Mouse (Mus musculus): Measurements from ENCODE around the gene Slc17a9. TPM values are rescaled to one million over a fixed set of nuclear protein-coding genes. Genes with fewer than 3 reads are reported as not detected.
A peak's percentile ranks its signal among the peaks of the same experiment; 100 is the strongest.
"Not testable (repeated sequence)": the region's sequence is repeated elsewhere in the genome, so short reads cannot be mapped to it uniquely, and the experiment has no call there.

The Slc17a9 gene
- total RNA-seq, 1 experiment from 2014 or later = 7.3 TPM

DNA sequence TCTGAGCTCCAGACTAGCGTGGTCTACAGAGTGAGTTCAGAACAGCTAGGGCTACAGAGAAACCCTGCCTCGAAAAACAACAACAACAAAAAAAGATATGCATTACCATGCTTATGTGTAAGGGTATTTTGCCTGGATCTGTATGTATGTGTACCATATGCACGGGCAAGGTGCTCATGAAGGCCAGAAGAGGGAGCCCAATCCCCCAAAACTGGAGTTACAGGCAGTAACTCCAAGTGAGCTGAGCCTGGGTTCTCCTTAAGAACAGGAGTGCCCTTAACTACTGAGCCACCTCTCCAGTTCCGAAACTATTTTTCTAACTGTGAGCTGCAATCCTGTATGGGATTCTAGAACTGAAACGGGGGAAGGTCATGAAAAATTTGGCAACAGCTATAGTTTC lies 19.1 kb upstream of the Slc17a9 start:
- ATAC-seq (replicated peaks in 1 of 2; ENCODE audit: insufficient read depth in 1 of 2, low FRiP score in 2 of 2, low TSS enrichment in 1 of 2, low read depth in 1 of 2, poor library complexity in 2 of 2, severe bottlenecking in 2 of 2) = no peak

- 0 out of 4 replicates have a peak, but pooled peaks of 1 of the 2 experiments have one; percentile 3 for ATAC-seq (replicated peaks in 1 of 2; ENCODE audit: insufficient read depth in 1 of 2, low FRiP score in 2 of 2, low TSS enrichment in 1 of 2, low read depth in 1 of 2, poor library complexity in 2 of 2, severe bottlenecking in 2 of 2)
These were observed 15.8 kb upstream of the Slc17a9 start for GRCm38 (mm10) chr2:180709023-180709922.

GRCm38 (mm10) chr2:180709923-180710272 lies 15.2 kb upstream of the Slc17a9 start, which contains the start of the genes Dido1 and Gid8:
Dido1 (minus strand) TSS chr2:180709999.
Gid8 (plus strand) TSS chr2:180710117.
- ATAC-seq (replicated peaks in 1 of 2; ENCODE audit: insufficient read depth in 1 of 2, low FRiP score in 2 of 2, low TSS enrichment in 1 of 2, low read depth in 1 of 2, poor library complexity in 2 of 2, severe bottlenecking in 2 of 2) = peak; percentile 91 to 95

DNA sequence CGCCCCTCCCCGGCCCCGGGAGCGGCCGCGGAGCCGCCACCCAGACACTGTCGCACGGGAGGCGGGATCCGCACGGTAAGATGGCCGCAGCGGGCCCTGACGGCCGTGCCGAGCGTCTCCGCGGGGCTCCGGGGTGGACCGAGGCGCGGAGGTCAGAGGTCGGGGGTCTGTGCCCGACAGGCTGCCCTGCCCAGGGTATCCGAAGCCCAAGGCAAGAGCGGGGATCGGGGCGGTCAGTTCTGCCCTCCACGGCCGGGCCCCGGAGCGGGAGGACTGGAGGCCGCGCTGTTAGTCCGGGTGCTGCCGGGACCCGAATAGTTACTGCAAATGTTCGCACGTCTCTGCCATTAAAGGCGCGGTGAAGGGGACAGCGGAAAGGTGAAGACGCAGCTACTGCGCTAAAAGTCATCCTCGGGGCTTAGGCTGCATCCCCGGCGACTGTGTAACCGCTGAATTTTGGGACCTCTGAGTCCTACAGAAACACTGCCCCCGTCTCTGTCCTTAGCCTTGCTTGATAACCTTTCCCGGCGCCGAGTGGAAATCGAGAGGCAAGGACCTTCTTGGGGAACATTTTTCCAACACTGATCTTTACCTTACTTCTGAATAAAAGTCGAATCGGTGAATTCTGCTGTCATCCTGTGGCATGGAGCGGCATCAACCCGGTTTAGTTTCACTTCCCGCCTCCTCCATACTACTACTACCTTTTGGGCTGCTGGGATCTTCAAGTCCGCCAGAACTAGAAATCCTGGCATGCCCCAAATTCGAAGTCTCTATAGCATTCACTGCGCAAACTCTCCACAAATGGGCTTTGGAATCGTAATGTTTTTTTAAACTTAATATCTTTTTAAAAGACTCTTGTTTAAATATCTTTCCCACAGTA lies 14.5 kb upstream of the Slc17a9 start:
- ATAC-seq (replicated peaks in 1 of 2; ENCODE audit: insufficient read depth in 1 of 2, low FRiP score in 2 of 2, low TSS enrichment in 1 of 2, low read depth in 1 of 2, poor library complexity in 2 of 2, severe bottlenecking in 2 of 2) = no peak

GRCm38 (mm10) chr2:180711527-180711926 lies 13.5 kb upstream of the Slc17a9 start:
- no peak for ATAC-seq (replicated peaks in 1 of 2; ENCODE audit: insufficient read depth in 1 of 2, low FRiP score in 2 of 2, low TSS enrichment in 1 of 2, low read depth in 1 of 2, poor library complexity in 2 of 2, severe bottlenecking in 2 of 2)

- ATAC-seq (replicated peaks in 1 of 2; ENCODE audit: insufficient read depth in 1 of 2, low FRiP score in 2 of 2, low TSS enrichment in 1 of 2, low read depth in 1 of 2, poor library complexity in 2 of 2, severe bottlenecking in 2 of 2) = peak in 1 of 2 experiments; percentile 14; a peak in 1 of 4 replicates
These were observed 12.9 kb upstream of the Slc17a9 start for GRCm38 (mm10) chr2:180712037-180712689.

- ATAC-seq (replicated peaks in 1 of 2; ENCODE audit: insufficient read depth in 1 of 2, low FRiP score in 2 of 2, low TSS enrichment in 1 of 2, low read depth in 1 of 2, poor library complexity in 2 of 2, severe bottlenecking in 2 of 2) = not testable (repeated sequence)
These were observed 2.3 kb upstream of the Slc17a9 start for GRCm38 (mm10) chr2:180722748-180723147.

GRCm38 (mm10) chr2:180723865-180724264 lies 1.2 kb upstream of the Slc17a9 start:
- ATAC-seq (replicated peaks in 1 of 2; ENCODE audit: insufficient read depth in 1 of 2, low FRiP score in 2 of 2, low TSS enrichment in 1 of 2, low read depth in 1 of 2, poor library complexity in 2 of 2, severe bottlenecking in 2 of 2) = no peak

DNA sequence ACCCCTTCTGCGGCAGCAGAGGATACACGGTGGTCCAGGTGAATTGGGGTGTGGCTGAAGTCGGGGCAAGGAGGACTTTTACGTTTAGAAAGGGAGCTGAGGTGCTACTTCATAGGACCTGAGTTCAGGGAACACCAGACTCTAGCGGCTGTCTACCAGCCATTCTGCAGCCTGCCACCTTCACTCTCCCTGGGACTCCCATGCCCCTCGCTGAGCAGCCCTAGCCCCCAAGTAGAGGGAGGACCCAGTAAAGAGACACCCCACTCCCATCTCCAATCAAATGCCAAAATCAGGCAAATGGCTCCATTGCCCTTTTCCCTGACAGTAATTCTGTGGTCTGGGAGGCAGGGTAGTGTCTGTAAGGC lies 333 bp downstream of the Slc17a9 start:
- no peak for ATAC-seq (replicated peaks in 1 of 2; ENCODE audit: insufficient read depth in 1 of 2, low FRiP score in 2 of 2, low TSS enrichment in 1 of 2, low read depth in 1 of 2, poor library complexity in 2 of 2, severe bottlenecking in 2 of 2)

GRCm38 (mm10) chr2:180725856-180726629 lies 980 bp downstream of the Slc17a9 start:
- ATAC-seq (replicated peaks in 1 of 2; ENCODE audit: insufficient read depth in 1 of 2, low FRiP score in 2 of 2, low TSS enrichment in 1 of 2, low read depth in 1 of 2, poor library complexity in 2 of 2, severe bottlenecking in 2 of 2) = no peak

DNA sequence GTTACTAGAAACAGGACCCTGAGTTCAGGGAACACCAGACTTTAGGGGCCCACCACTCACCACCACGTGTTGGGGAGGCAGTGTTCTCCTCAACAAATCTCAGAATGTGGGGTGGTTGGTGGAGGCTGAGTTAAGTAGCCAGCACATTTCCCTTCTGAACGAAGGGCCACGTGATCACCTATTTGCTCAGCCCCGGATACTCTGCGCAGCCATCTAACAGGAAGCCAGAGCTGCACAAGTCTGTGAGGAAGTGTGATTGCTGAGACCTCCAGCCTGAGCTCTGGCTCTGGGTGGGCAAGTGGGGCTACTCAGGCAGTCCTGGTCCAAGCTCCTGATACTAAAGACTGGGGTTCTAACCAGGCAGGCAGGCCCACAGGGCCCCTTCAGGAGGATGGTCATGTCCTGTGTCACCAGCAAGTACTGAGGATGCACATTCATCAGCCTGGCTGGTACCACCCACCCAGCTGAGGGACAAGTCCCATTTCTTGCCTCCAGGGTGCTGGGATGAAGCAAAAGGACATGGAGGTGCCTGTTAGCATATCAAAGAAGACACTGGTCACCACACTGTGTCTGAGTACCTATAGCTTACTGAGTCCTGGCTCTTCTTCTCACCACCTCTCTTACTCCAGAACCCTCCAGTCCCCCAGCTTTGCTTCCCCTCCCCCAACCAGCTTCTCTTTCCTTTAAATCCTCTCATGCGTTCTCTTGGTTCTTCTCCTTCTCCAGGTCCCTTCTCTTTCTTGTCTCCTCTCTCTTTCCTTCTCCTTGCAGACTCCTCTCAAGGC lies 1.8 kb downstream of the Slc17a9 start:
- peak; percentile 82 to 83 for ATAC-seq (replicated peaks in 1 of 2; ENCODE audit: insufficient read depth in 1 of 2, low FRiP score in 2 of 2, low TSS enrichment in 1 of 2, low read depth in 1 of 2, poor library complexity in 2 of 2, severe bottlenecking in 2 of 2)

GRCm38 (mm10) chr2:180727613-180728021 lies 2.6 kb downstream of the Slc17a9 start:
- ATAC-seq (replicated peaks in 1 of 2; ENCODE audit: insufficient read depth in 1 of 2, low FRiP score in 2 of 2, low TSS enrichment in 1 of 2, low read depth in 1 of 2, poor library complexity in 2 of 2, severe bottlenecking in 2 of 2) = no peak

GRCm38 (mm10) chr2:180731036-180731435 lies 6.0 kb downstream of the Slc17a9 start:
- ATAC-seq (replicated peaks in 1 of 2; ENCODE audit: insufficient read depth in 1 of 2, low FRiP score in 2 of 2, low TSS enrichment in 1 of 2, low read depth in 1 of 2, poor library complexity in 2 of 2, severe bottlenecking in 2 of 2) = no peak

- peak; percentile 38 to 43; a peak in 3 of 4 replicates for ATAC-seq (replicated peaks in 1 of 2; ENCODE audit: insufficient read depth in 1 of 2, low FRiP score in 2 of 2, low TSS enrichment in 1 of 2, low read depth in 1 of 2, poor library complexity in 2 of 2, severe bottlenecking in 2 of 2)
These were observed 6.9 kb downstream of the Slc17a9 start for GRCm38 (mm10) chr2:180731984-180732383.

DNA sequence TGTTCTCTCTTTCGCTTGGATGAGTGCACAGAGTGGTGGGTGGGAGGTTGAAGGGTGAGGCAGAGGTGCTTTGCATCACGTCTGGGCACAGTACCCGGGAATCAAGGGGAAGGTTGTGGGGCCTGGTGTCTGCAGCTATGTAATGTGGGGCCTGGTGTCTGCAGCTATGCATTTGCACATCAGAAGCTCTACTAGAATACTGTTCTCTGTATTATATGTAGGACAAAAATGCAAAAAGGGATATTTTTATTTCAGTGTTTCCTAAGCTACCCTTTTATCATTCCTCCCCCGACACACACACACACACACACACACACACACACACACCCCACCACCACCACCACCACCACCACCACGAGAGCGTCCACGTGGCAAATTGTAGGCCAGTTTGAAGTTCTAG lies 10.2 kb downstream of the Slc17a9 start:
- ATAC-seq (replicated peaks in 1 of 2; ENCODE audit: insufficient read depth in 1 of 2, low FRiP score in 2 of 2, low TSS enrichment in 1 of 2, low read depth in 1 of 2, poor library complexity in 2 of 2, severe bottlenecking in 2 of 2) = no peak

DNA sequence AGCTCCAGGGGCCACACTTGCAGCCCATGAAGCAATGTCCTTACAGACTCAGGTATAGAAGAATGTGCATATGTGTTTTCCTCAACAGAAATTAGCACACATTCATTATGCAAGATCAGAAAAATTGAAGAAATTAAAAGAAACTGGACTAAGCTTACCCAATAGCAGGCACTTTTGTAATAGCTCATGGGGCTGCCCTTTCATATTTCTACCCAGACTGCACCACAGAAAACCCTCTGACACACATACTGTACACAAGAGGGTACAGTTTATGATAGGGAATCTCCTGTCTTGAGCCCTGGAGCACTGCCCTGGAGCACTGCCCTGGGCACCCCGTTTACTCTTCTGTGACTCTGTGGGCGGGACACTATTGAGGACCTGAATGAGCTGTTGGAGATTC lies 12.9 kb downstream of the Slc17a9 start:
- peak in 1 of 2 experiments; percentile 27; a peak in 1 of 4 replicates for ATAC-seq (replicated peaks in 1 of 2; ENCODE audit: insufficient read depth in 1 of 2, low FRiP score in 2 of 2, low TSS enrichment in 1 of 2, low read depth in 1 of 2, poor library complexity in 2 of 2, severe bottlenecking in 2 of 2)
